Mouse (Mus musculus) E14TG2a.4 (cell line): ENCODE measurements around the gene Ubl3.

Experiments used
- CTCF ChIP-seq: conservative IDR thresholded peaks from 2 replicates; pipeline ENCODE4 v1.5.1; 2014; ENCODE audit warnings: low read length
- NANOG ChIP-seq: IDR thresholded peaks from 2 replicates; pipeline ENCODE4 v1.6.1; 2014; ENCODE audit warnings: borderline replicate concordance, low read length, mixed read lengths

GRCm38 (mm10) chr5:148465091-148465490 lies 87.5 kb downstream of the Ubl3 start:
- TF ChIP-seq CTCF = no peak
- no peak for TF ChIP-seq NANOG
